16 mouse cellular contexts compared by ENCODE assay signal in the genomic region with DNA sequence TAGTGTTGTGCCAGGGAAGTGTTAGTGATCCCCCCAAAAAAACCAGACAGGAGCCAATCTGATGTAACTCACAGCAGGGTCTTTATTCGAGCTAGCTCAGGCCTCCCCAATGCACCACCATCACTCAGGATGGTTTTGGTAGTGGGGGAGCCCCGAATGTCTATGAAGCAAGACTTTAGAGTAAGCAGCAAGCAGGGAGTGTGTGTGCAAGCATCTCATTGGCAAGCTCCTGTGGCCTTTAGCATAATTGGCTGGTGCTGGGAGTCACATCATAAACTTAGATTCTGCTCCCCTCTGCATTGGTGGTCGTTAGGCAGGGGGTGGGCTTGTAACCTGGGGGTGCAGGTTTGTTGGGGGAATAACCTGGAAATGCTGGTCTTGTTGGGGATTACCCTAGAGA. TPM values are rescaled to one million over a fixed set of nuclear protein-coding genes. Genes with fewer than 3 reads are reported as not detected.
"Had no signal": no experiment of that assay in that cellular context is flagged by ENCODE, and none has a peak within 500 bp of the region (broad histone marks: within the 10 kb centered on the region; RNA-seq: fewer than 3 reads in every experiment).

No protein-coding gene starts in this region.

RNA-seq across cellular contexts. Expression of a gene that starts 21.5 kb away (rescaled TPM):
- total RNA-seq: left cerebral cortex, adult 2 months; megakaryocyte progenitor cell, adult 5-6 weeks; midbrain, postnatal 0 days had no signal
- polyA plus RNA-seq: kidney, embryonic 16.5 days; limb, embryonic 10.5 days; limb, embryonic 14.5 days; liver, embryonic 11.5 days; liver, embryonic 15.5 days; lung, embryonic 14.5 days; midbrain, embryonic 13.5 days; midbrain, postnatal 0 days; neural tube, embryonic 11.5 days; neural tube, embryonic 15.5 days; small intestine, adult 2 months; stomach, postnatal 0 days had no signal

RNA-seq across cellular contexts. Expression of a gene that starts 31.2 kb away (rescaled TPM):
- total RNA-seq: layer of hippocampus, postnatal 25 days; left cerebral cortex, adult 2 months; left cerebral cortex, postnatal 14 days; megakaryocyte progenitor cell, adult 5-6 weeks; midbrain, postnatal 0 days had no signal
- polyA plus RNA-seq: liver, embryonic 11.5 days; liver, embryonic 15.5 days; midbrain, embryonic 13.5 days; midbrain, postnatal 0 days; neural tube, embryonic 11.5 days; neural tube, embryonic 15.5 days; small intestine, adult 2 months had no signal

RNA-seq across cellular contexts. Expression of a gene that starts 44.0 kb away (rescaled TPM):
- total RNA-seq: layer of hippocampus, postnatal 25 days; left cerebral cortex, adult 2 months; left cerebral cortex, postnatal 14 days; megakaryocyte progenitor cell, adult 5-6 weeks; midbrain, postnatal 0 days had no signal
- polyA plus RNA-seq: kidney, embryonic 16.5 days; limb, embryonic 10.5 days; limb, embryonic 14.5 days; liver, embryonic 11.5 days; liver, embryonic 15.5 days; lung, embryonic 14.5 days; midbrain, embryonic 13.5 days; midbrain, postnatal 0 days; neural tube, embryonic 11.5 days; neural tube, embryonic 15.5 days; small intestine, adult 2 months; stomach, postnatal 0 days had no signal
